Mouse (Mus musculus): Measurements from ENCODE around the gene Smarca2. TPM values are rescaled to one million over a fixed set of nuclear protein-coding genes. Genes with fewer than 3 reads are reported as not detected.
A peak's percentile ranks its signal among the peaks of the same experiment; 100 is the strongest.

The Smarca2 gene
- polyA plus RNA-seq, 1 experiment from 2014 or later, result 80.7 TPM

DNA sequence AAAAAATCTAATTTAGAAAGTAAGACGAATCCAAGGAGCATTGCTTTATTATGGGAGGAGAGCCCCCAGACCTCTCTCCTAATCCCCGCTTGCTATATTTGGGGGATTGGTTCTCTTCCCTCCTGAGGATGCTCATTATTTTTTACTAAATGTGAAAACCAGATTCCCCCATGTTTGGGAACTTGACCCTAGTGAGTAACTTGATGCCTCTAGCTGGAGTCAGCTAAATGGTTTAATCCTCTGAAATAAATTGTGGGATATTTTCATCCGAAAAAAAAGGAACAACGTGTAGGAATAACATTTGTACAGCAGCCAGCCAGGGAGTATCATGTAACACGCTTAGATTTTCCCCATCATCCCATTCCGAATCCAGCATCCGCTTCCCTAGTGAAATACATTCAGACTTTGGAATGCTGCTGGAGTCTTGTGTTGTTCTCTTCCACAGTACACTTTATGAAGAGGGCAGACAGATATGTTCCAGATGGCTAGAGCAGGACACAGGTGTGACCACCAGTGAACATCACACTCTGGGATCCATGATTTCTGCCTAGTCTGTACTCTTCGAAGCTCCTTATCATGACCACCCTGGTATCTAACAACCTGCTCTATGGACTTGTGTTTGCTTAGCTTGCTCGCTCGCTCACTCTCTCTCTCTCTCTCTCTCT is 99.8 kb downstream of the Smarca2 start:
- H3K27ac ChIP-seq, result peak overlapping the region; percentile 51
- H3K9me3 ChIP-seq, result no peaks in the 10 kb centered on the region
- H3K9ac ChIP-seq, result no peak overlapping the region
- no peak overlapping the region for H3K4me3 ChIP-seq
- H3K4me2 ChIP-seq (replicated peaks), result no peak overlapping the region
- ATAC-seq (ENCODE audit: insufficient number of reproducible peaks, insufficient read depth, low FRiP score, low TSS enrichment), result peak; percentile 85
- H3K4me1 ChIP-seq, result peaks cover 21% of the 10 kb centered on the region
- 40% methylated on average over 10 of the region's 10 CpGs for WGBS
- H3K27me3 ChIP-seq, result no peaks in the 10 kb centered on the region
- peaks cover 13% of the 10 kb centered on the region for H3K36me3 ChIP-seq

DNA sequence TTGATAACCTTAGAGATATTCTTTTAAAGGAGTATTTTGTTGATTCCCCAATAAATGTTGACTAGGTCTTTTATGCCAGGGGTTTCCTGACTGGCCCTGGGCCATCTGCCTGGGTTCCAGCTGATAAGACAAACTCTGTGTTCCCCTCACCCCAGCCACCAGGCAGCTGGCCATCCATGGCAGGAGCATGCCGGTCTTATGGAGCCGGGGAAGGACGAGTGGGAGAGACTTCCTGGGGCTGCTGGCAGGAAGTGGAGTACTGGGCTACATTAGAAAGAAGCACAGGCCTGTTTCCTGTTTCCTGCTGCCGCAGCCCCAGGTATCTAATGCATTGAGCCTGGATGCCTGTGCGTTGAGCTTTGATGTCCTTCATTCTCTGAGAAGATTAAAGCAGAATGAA is 102.1 kb downstream of the Smarca2 start:
- H3K9ac ChIP-seq, result no peak overlapping the region
- H3K36me3 ChIP-seq, result peaks cover 5% of the 10 kb centered on the region
- no peak overlapping the region for H3K4me3 ChIP-seq
- no peak overlapping the region for H3K27ac ChIP-seq
- H3K4me1 ChIP-seq, result peaks cover 21% of the 10 kb centered on the region
- H3K9me3 ChIP-seq, result no peaks in the 10 kb centered on the region
- no peak for ATAC-seq (ENCODE audit: insufficient number of reproducible peaks, insufficient read depth, low FRiP score, low TSS enrichment)
- no peak overlapping the region for H3K4me2 ChIP-seq (replicated peaks)
- no peaks in the 10 kb centered on the region for H3K27me3 ChIP-seq
- WGBS, result 52% methylated on average over 5 of the region's 5 CpGs

DNA sequence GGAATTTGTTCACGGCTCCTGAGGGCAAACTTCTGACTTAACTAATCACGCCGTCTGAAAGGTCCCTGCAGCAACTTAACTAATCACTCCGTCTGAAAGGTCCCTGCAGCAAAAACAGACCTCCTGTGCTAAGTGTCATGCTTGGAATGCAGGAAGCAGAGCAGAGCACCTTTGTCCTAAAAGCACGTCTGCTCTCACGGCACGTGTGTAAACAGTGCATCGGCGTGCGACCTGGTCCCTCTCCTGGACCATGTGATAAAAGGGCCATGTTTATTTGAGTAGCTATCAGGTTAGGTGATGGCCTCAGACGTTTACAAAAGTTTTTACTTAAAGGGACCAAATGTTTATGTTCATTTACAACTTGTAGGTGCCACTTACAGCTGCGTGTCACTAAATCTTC is 104.2 kb downstream of the Smarca2 start:
- Histone ChIP-seq H3K27ac (no peak overlapping the region), H3K4me3 (no peak overlapping the region), H3K9ac (no peak overlapping the region), H3K9me3 (no peaks in the 10 kb centered on the region), H3K36me3 (peaks cover 5% of the 10 kb centered on the region), H3K27me3 (no peaks in the 10 kb centered on the region), H3K4me1 (peaks cover 17% of the 10 kb centered on the region), H3K4me2 (replicated peaks) (no peak overlapping the region)
- no peak for ATAC-seq (ENCODE audit: insufficient number of reproducible peaks, insufficient read depth, low FRiP score, low TSS enrichment)
- WGBS, result 36% methylated on average over 12 of the region's 12 CpGs

DNA sequence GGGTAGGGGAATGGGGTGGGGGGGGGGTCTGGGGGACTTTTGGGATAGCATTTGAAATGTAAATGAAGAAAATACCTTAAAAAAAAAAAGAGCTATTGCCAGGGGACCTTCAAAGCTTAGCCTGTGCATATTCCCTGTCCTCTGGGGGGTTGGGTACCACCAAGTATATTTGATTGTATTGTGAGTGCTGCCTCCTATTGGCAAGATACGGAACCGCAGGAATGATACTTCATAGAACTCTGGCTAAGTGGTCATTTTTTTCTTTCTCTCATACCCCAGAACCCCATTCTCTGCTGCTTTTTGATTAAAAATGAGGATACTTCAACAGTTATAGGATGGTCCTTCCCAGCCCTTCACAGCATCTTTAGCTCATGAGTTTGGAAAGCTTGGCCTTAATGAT is 106.4 kb downstream of the Smarca2 start:
- no peak for ATAC-seq (ENCODE audit: insufficient number of reproducible peaks, insufficient read depth, low FRiP score, low TSS enrichment)
- no peaks in the 10 kb centered on the region for H3K27me3 ChIP-seq
- no peak overlapping the region for H3K27ac ChIP-seq
- 23% methylated on average over 2 of the region's 2 CpGs for WGBS
- no peak overlapping the region for H3K4me3 ChIP-seq
- no peaks in the 10 kb centered on the region for H3K9me3 ChIP-seq
- H3K9ac ChIP-seq, result no peak overlapping the region
- peaks cover 11% of the 10 kb centered on the region; the same call in 1 of the 2 replicates for H3K4me1 ChIP-seq
- H3K4me2 ChIP-seq (replicated peaks), result no peak overlapping the region
- H3K36me3 ChIP-seq, result peaks cover 5% of the 10 kb centered on the region

DNA sequence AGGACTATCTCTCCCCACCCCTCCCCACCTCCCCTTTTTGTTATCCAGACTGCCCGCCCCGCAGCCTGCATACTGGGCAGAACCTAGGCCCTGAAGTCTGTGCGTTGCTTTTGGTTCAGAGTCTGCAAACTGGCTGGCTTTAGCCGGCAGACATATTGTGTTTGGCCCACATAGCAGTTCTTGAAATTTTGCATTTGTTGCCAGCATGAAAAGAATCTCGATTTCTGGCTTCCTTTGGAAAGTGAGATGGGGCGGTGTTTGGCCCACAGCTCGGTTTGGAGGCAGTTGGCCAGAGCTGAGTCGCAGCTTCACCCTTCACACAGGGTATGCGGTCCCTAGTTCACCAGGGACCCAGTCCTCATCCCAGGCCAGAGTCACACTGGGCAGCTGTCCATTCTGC is 111.4 kb downstream of the Smarca2 start:
- Histone ChIP-seq H3K27me3 (no peaks in the 10 kb centered on the region), H3K4me2 (replicated peaks) (no peak overlapping the region), H3K9me3 (no peaks in the 10 kb centered on the region), H3K36me3 (0 out of 2 replicates have a peak, but pooled peaks cover 7% of the 10 kb centered on the region), H3K27ac (no peak overlapping the region), H3K4me3 (no peak overlapping the region), H3K4me1 (peaks cover 6% of the 10 kb centered on the region; the same call in 1 of the 2 replicates), H3K9ac (no peak overlapping the region)
- no peak for ATAC-seq (ENCODE audit: insufficient number of reproducible peaks, insufficient read depth, low FRiP score, low TSS enrichment)
- WGBS, result 73% methylated on average over 9 of the region's 9 CpGs

DNA sequence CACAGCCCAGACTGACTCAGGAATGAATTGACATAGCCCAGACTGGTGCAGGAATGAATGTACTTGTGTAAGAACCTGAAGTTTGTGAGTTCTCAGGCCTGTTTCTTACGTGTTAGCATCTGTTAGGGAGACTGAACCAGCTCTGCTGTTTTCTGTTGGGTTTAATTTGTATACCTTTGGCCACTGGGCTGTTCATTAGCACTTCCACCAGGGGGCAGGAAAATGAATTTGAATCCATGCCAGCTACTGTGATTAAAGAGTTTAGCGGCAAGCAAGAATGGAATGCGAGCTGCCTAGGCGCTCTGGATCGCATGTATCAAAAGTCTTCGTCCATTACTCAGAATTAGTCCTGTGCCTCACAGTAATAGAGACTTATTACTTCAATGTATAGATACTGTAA is 113.4 kb downstream of the Smarca2 start:
- no peak overlapping the region for H3K9ac ChIP-seq
- no peak for ATAC-seq (ENCODE audit: insufficient number of reproducible peaks, insufficient read depth, low FRiP score, low TSS enrichment)
- H3K4me3 ChIP-seq, result no peak overlapping the region
- H3K4me2 ChIP-seq (replicated peaks), result no peak overlapping the region
- H3K27me3 ChIP-seq, result no peaks in the 10 kb centered on the region
- no peaks in the 10 kb centered on the region for H3K9me3 ChIP-seq
- H3K27ac ChIP-seq, result no peak overlapping the region
- H3K4me1 ChIP-seq, result peaks cover 6% of the 10 kb centered on the region; the same call in 1 of the 2 replicates
- 32% methylated on average over 6 of the region's 6 CpGs for WGBS
- 0 out of 2 replicates have a peak, but pooled peaks cover 8% of the 10 kb centered on the region for H3K36me3 ChIP-seq

DNA sequence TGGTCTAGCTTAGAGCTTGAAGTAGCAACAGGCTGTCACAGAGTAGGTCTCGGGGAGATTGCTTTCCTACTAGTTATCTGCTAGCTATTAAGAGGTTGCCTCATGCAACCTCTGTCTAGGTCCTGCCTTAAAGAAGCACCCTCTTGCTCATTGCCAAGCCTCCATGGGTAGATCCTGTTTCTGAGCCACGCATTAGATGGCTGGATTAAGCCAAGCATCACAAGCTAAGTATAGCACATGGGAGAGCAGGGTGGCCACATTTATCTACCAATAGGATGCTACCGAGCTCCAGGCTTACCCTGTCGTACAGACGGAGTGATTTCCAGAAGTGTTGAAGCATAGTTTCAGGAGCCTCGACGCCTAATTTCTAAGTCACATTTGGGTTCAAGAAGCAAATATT is 114.3 kb downstream of the Smarca2 start:
- no peak overlapping the region for H3K9ac ChIP-seq
- ATAC-seq (ENCODE audit: insufficient number of reproducible peaks, insufficient read depth, low FRiP score, low TSS enrichment), result no peak
- 0 out of 2 replicates have a peak, but pooled peaks cover 11% of the 10 kb centered on the region for H3K36me3 ChIP-seq
- no peak overlapping the region for H3K4me2 ChIP-seq (replicated peaks)
- 91% methylated on average over 7 of the region's 7 CpGs for WGBS
- no peak overlapping the region for H3K4me3 ChIP-seq
- H3K9me3 ChIP-seq, result no peaks in the 10 kb centered on the region
- H3K4me1 ChIP-seq, result peaks cover 6% of the 10 kb centered on the region; the same call in 1 of the 2 replicates
- no peaks in the 10 kb centered on the region for H3K27me3 ChIP-seq
- no peak overlapping the region for H3K27ac ChIP-seq

DNA sequence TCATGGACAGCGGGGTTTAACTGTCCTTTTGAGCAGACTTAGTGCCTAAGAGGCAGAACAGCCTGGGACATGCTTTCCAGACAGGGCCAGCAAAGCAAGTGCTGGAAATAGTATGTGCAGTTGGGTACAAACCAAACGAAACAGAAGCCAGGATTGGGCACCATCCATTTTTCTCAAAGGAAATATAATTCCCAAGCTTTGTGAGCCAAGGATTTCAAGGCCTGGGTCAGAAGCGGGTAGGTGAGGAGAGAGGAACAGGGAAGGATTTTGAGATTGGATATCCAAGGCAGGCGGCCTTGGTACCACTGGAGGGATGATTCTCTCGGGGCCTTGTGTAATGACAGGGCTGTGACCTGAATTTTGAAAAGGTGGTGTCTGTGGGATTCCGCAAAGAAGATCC is 116.9 kb downstream of the Smarca2 start:
- H3K4me1 ChIP-seq, result no peaks in the 10 kb centered on the region
- H3K27me3 ChIP-seq, result no peaks in the 10 kb centered on the region
- no peaks in the 10 kb centered on the region for H3K9me3 ChIP-seq
- no peak overlapping the region for H3K4me3 ChIP-seq
- no peak overlapping the region for H3K4me2 ChIP-seq (replicated peaks)
- no peak for ATAC-seq (ENCODE audit: insufficient number of reproducible peaks, insufficient read depth, low FRiP score, low TSS enrichment)
- 0 out of 2 replicates have a peak, but pooled peaks cover 11% of the 10 kb centered on the region for H3K36me3 ChIP-seq
- H3K27ac ChIP-seq, result no peak overlapping the region
- no peak overlapping the region for H3K9ac ChIP-seq
- 85% methylated on average over 6 of the region's 6 CpGs for WGBS

DNA sequence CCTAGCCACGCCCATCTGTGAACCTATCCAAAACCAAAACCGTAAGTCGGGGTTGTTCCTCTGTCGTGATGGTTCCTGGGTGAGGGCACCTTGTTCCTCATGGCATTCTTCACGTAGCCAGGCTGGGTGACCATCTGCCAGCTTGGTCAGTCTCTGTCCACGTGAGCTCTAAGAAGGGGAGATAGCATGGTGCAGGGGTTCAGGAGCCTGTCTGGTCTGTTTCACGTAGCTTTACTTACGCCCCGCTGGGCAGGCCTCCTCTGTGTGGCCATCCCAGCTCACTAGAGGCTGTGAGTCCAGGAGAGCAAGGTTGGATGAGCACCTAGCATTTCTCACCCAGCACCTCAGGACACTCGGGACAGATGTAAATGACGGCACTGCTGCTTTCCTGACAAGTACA is 119.0 kb downstream of the Smarca2 start:
- Histone ChIP-seq H3K4me2 (replicated peaks) (no peak overlapping the region), H3K9ac (no peak overlapping the region), H3K27ac (no peak overlapping the region), H3K4me1 (peaks cover 8% of the 10 kb centered on the region), H3K4me3 (no peak overlapping the region), H3K27me3 (no peaks in the 10 kb centered on the region), H3K9me3 (no peaks in the 10 kb centered on the region), H3K36me3 (0 out of 2 replicates have a peak, but pooled peaks cover 11% of the 10 kb centered on the region)
- WGBS, result 88% methylated on average over 11 of the region's 11 CpGs
- no peak for ATAC-seq (ENCODE audit: insufficient number of reproducible peaks, insufficient read depth, low FRiP score, low TSS enrichment)

DNA sequence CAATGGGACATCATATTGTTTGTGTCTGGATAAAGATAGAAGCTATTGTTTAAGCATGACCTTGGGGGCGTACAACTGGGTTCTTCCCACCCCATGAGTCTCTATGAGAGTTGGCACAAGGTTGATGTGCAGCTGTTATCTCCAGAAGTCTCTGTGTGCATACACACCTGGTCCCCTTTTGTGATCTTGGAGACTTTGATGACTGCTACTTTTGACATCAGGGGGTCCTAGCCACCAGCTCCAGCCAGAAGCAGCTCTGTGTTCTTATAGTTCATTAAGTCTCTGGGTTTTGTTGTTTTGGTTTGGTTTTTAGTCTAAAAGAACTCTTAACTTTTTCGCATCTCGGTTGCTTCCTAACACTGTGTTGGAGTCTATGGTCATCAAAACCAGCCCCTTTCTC is 119.8 kb downstream of the Smarca2 start:
- 91% methylated on average over 3 of the region's 3 CpGs for WGBS

DNA sequence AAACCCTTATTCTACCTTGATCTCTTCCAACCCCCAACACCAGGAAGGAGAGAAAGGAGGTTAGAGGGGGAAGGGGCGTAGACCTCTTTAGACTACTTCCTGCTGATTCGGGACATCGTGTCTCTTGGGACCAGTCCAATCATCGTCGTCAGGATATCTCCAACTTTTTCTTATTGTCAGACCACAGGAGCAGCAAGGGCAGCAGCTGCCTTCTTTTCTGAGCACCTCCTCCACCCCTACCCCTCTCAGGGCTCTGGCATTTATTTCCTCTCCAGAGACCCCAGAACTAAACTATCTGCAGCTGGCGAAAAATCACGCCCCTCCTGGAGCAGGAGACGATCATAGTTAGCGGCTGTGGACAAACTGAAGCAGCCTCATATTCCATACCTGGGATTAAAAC is 122.9 kb downstream of the Smarca2 start:
- Histone ChIP-seq H3K4me1 (peaks cover 21% of the 10 kb centered on the region), H3K27me3 (no peaks in the 10 kb centered on the region), H3K9ac (no peak overlapping the region), H3K4me3 (no peak overlapping the region), H3K4me2 (replicated peaks) (no peak overlapping the region), H3K36me3 (0 out of 2 replicates have a peak, but pooled peaks cover 5% of the 10 kb centered on the region), H3K27ac (0 out of 2 replicates have a peak overlapping the region, but pooled peaks have one; percentile 7), H3K9me3 (no peaks in the 10 kb centered on the region)
- ATAC-seq (ENCODE audit: insufficient number of reproducible peaks, insufficient read depth, low FRiP score, low TSS enrichment), result no peak
- WGBS, result 18% methylated on average over 9 of the region's 9 CpGs

More for the DNA sequence above, 119.8 kb downstream of the Smarca2 start:
- no peaks in the 10 kb centered on the region for H3K27me3 ChIP-seq
- H3K36me3 ChIP-seq, result 0 out of 2 replicates have a peak, but pooled peaks cover 11% of the 10 kb centered on the region
- no peak overlapping the region for H3K4me3 ChIP-seq
- no peak overlapping the region for H3K4me2 ChIP-seq (replicated peaks)
- H3K9me3 ChIP-seq, result no peaks in the 10 kb centered on the region
- no peak overlapping the region for H3K27ac ChIP-seq
- peaks cover 8% of the 10 kb centered on the region for H3K4me1 ChIP-seq
- no peak overlapping the region for H3K9ac ChIP-seq
- no peak for ATAC-seq (ENCODE audit: insufficient number of reproducible peaks, insufficient read depth, low FRiP score, low TSS enrichment)

DNA sequence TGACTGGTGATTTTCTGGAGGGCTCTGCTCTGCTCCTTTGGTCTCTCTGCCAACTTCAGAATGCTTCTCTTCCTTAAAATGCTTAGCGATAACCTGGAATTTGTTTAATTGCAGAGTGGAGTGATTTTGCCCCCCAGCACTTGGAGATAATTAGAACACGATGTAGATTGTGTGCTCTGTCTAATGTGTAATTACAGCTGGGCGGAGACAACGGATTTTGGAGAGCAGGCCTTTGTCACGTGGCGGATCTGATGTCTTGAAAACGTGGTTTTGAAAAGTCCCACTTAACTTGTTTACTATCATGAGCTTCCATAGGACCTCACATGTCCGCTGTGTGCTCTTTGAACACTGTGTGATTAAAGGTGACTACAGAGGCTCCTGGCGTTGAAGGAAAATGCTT is 125.6 kb downstream of the Smarca2 start:
- Histone ChIP-seq H3K27ac (peak overlapping the region; percentile 30; the same call in 1 of the 2 replicates), H3K27me3 (no peaks in the 10 kb centered on the region), H3K4me3 (no peak overlapping the region), H3K4me2 (replicated peaks) (no peak overlapping the region), H3K4me1 (peaks cover 26% of the 10 kb centered on the region), H3K36me3 (no peaks in the 10 kb centered on the region), H3K9ac (no peak overlapping the region), H3K9me3 (no peaks in the 10 kb centered on the region)
- ATAC-seq (ENCODE audit: insufficient number of reproducible peaks, insufficient read depth, low FRiP score, low TSS enrichment), result no peak; the same call in 1 of the 2 replicates
- 23% methylated on average over 9 of the region's 9 CpGs for WGBS

Data from embryonic facial prominence, embryonic 12.5 days (tissue).